Mouse (Mus musculus): ENCODE measurements around the gene Ica1.

Gene Ica1

GRCm38 (mm10) chr6:8690441-8690840, 87.8 kb downstream of the Ica1 start:
- no peak for DNase-seq (ENCODE audit: low read depth, low spot score)

- no peak for DNase-seq (ENCODE audit: low read depth, low spot score)
Measured at GRCm38 (mm10) chr6:8686678-8687580, 91.4 kb downstream of the Ica1 start.

- DNase-seq (ENCODE audit: low read depth, low spot score), result no peak
Measured at GRCm38 (mm10) chr6:8683379-8683778, 94.9 kb downstream of the Ica1 start.

- no peak for DNase-seq (ENCODE audit: low read depth, low spot score)
Measured at GRCm38 (mm10) chr6:8680931-8681330, 97.4 kb downstream of the Ica1 start.

- no peak for DNase-seq (ENCODE audit: low read depth, low spot score)
Measured at GRCm38 (mm10) chr6:8673013-8673412, 105.3 kb downstream of the Ica1 start.

GRCm38 (mm10) chr6:8669343-8669742, 108.9 kb downstream of the Ica1 start:
- DNase-seq (ENCODE audit: low read depth, low spot score), result no peak

- DNase-seq (ENCODE audit: low read depth, low spot score), result no peak
Measured at GRCm38 (mm10) chr6:8668013-8668811, 110.1 kb downstream of the Ica1 start.

GRCm38 (mm10) chr6:8665786-8666185, 112.5 kb downstream of the Ica1 start:
- no peak for DNase-seq (ENCODE audit: low read depth, low spot score)

GRCm38 (mm10) chr6:8664956-8665355, 113.3 kb downstream of the Ica1 start:
- no peak for DNase-seq (ENCODE audit: low read depth, low spot score)

- no peak for DNase-seq (ENCODE audit: low read depth, low spot score)
Measured at GRCm38 (mm10) chr6:8663092-8663740, 115.1 kb downstream of the Ica1 start.

GRCm38 (mm10) chr6:8661404-8661803, 116.9 kb downstream of the Ica1 start:
- DNase-seq (ENCODE audit: low read depth, low spot score), result no peak

- no peak for DNase-seq (ENCODE audit: low read depth, low spot score)
Measured at GRCm38 (mm10) chr6:8660076-8660475, 118.2 kb downstream of the Ica1 start.

GRCm38 (mm10) chr6:8659194-8659959, 118.9 kb downstream of the Ica1 start:
- no peak for DNase-seq (ENCODE audit: low read depth, low spot score)

GRCm38 (mm10) chr6:8658431-8658830, 119.9 kb downstream of the Ica1 start:
- DNase-seq (ENCODE audit: low read depth, low spot score), result no peak

- DNase-seq (ENCODE audit: low read depth, low spot score), result no peak
Measured at GRCm38 (mm10) chr6:8657459-8657858, 120.8 kb downstream of the Ica1 start.

GRCm38 (mm10) chr6:8655454-8655853, 122.8 kb downstream of the Ica1 start:
- DNase-seq (ENCODE audit: low read depth, low spot score), result no peak

GRCm38 (mm10) chr6:8650413-8650812, 127.9 kb downstream of the Ica1 start:
- DNase-seq (ENCODE audit: low read depth, low spot score), result no peak

GRCm38 (mm10) chr6:8649295-8649865, 128.9 kb downstream of the Ica1 start:
- no peak for DNase-seq (ENCODE audit: low read depth, low spot score)

- DNase-seq (ENCODE audit: low read depth, low spot score), result no peak
Measured at GRCm38 (mm10) chr6:8648185-8648901, 129.9 kb downstream of the Ica1 start.

GRCm38 (mm10) chr6:8647513-8648184, 130.6 kb downstream of the Ica1 start:
- no peak for DNase-seq (ENCODE audit: low read depth, low spot score)

All from c-Kit-negative CD71-positive TER-119-positive erythroid progenitor cells, embryonic 14.5 days (primary cell).